Mouse (Mus musculus) bone marrow, adult 2 months (tissue): ENCODE measurements at regions not wholly inside any gene's neighbourhood (a gene's known extent, or its start where the extent isn't known, plus 50 kb on each side); places are given as distances from the start of the nearest gene placed in this dataset.

Experiments
- CTCF ChIP-seq: fragments of 200-500 bp; IDR thresholded peaks from 2 replicates; pipeline ENCODE4 v1.5.1; 2011; ENCODE audit warnings: low read length, control low read depth; ENCODE audit not compliant: control insufficient read depth, insufficient read depth
- POLR2A ChIP-seq: fragments of 200-500 bp; IDR thresholded peaks from 2 replicates; pipeline ENCODE4 v1.6.1; 2011; ENCODE audit warnings: low read depth, mild to moderate bottlenecking, control low read depth, low read length, borderline replicate concordance; ENCODE audit not compliant: control insufficient read depth

DNA sequence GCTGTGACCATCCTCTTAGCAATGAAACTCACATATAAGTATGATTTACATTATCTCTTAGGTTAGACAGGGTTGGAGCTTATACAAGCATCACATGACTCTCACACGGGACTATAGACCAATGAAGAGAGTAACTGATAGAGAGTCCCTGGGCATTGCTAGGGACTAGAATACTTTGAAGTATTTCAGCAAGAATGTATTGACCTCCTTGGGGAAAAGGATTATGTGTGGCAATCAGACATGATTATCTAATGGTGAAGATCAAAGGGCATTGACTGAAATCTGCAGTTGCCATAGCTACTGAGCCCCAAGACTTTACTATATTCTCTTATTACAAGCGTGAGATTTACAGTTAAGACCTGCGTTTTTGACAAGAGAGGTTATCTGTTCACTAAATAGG is 183.4 kb upstream of the Tas2r134 start:
- no peak for TF ChIP-seq POLR2A
- no peak for TF ChIP-seq CTCF
